Mouse (Mus musculus) ES-E14 (cell line): ENCODE measurements around the gene Uap1. TPM values are rescaled to one million over a fixed set of nuclear protein-coding genes. Genes with fewer than 3 reads are reported as not detected.

ENCODE experiments used
- DNase-seq: peaks from one replicate; pipeline ENCODE4 v3.0.0-alpha.2; 2013; ENCODE audit warnings: low read depth, low spot score
- H3K27ac ChIP-seq: 2 replicates; pipeline ENCODE4 v1.5.1; 2012; ENCODE audit warnings: low read depth, mild to moderate bottlenecking, low read length, moderate library complexity, mixed read lengths; ENCODE audit not compliant: poor library complexity, insufficient read depth, severe bottlenecking
- H3K36me3 ChIP-seq: 2 replicates; pipeline ENCODE4 v1.6.1; 2012; ENCODE audit warnings: mild to moderate bottlenecking, low read length, moderate library complexity, mixed read lengths; ENCODE audit not compliant: control insufficient read depth, poor library complexity, insufficient read depth, severe bottlenecking
- H3K4me1 ChIP-seq, 2 experiments: fragments of 150-350 bp in 1 of 2; sonication (generic) in 1 of 2; 2 replicates each; pipeline ENCODE4 v1.6.1; 2012; ENCODE audit warnings: low read length in 2 of 2, mild to moderate bottlenecking in 1 of 2, mixed read lengths in 1 of 2; ENCODE audit not compliant: control insufficient read depth in 2 of 2, insufficient read depth in 2 of 2, poor library complexity in 1 of 2
- H3K4me3 ChIP-seq, 2 experiments: fragments of 150-350 bp in 1 of 2; sonication (generic) in 1 of 2; 2 replicates each; pipeline ENCODE4 v1.5.1; 2012; ENCODE audit warnings: low read length in 2 of 2, low read depth in 1 of 2, mild to moderate bottlenecking in 1 of 2, mixed read lengths in 1 of 2; ENCODE audit not compliant: insufficient read depth in 1 of 2, poor library complexity in 1 of 2, severe bottlenecking in 1 of 2
- H3K9ac ChIP-seq: 2 replicates; pipeline ENCODE4 v1.6.1; 2012; ENCODE audit warnings: low read depth, mild to moderate bottlenecking, low read length, mixed read lengths; ENCODE audit not compliant: poor library complexity, insufficient read depth, severe bottlenecking
- H3K9me3 ChIP-seq: fragments of 150-350 bp; sonication (generic); 2 replicates; pipeline ENCODE4 v1.6.1; 2012; ENCODE audit warnings: low read depth, mild to moderate bottlenecking, low read length; ENCODE audit not compliant: control insufficient read depth, insufficient read depth
- CHD2 ChIP-seq: IDR thresholded peaks from 2 replicates; pipeline ENCODE4 v1.6.1; 2014; ENCODE audit warnings: mild to moderate bottlenecking, low read depth, low read length, inconsistent platforms
- HCFC1 ChIP-seq: IDR thresholded peaks from 2 replicates; pipeline ENCODE4 v1.6.1; 2012; ENCODE audit warnings: low read length, inconsistent platforms, borderline replicate concordance; ENCODE audit not compliant: insufficient read depth
- MAFK ChIP-seq: IDR thresholded peaks from 2 replicates; pipeline ENCODE4 v1.6.1; 2014; ENCODE audit warnings: mild to moderate bottlenecking, low read depth, low read length, inconsistent platforms; ENCODE audit not compliant: insufficient read depth
- ZC3H11A ChIP-seq: IDR thresholded peaks from 2 replicates; pipeline ENCODE4 v1.6.1; 2012; ENCODE audit warnings: low read depth, mild to moderate bottlenecking, inconsistent platforms, low read length, borderline replicate concordance
- ZNF384 ChIP-seq: IDR thresholded peaks from 2 replicates; pipeline ENCODE4 v1.6.1; 2012; ENCODE audit warnings: low read depth, low read length, inconsistent platforms
- in situ Hi-C, 2 experiments: fragments of 600-800 bp; cut with MboI; formaldehyde crosslinking; loops; one replicate each; pipeline ENCODE4 v1.15.1; 2025; ENCODE audit warnings: low sequenced_read_pairs in 2 of 2, inconsistent platforms in 1 of 2; ENCODE audit not compliant: unreplicated experiment in 2 of 2
- total RNA-seq: library from RNA; depleted of rRNA; stranded (reverse); fragments of 300-350 nt; gene quantifications from 2 replicates; pipeline ENCODE4 v1.2.3, GENCODE M21; 2012

Gene Uap1
- total RNA-seq, 1 experiment = 22.2 TPM

GRCm38 (mm10) chr1:170164053-170164614 lies 10.6 kb downstream of the Uap1 start:
- H3K27ac ChIP-seq = no peak overlapping the region
- no peak overlapping the region for H3K9ac ChIP-seq
- DNase-seq = no peak
- peaks cover 0 to 2% of the 10 kb centered on the region in 2 experiments; a peak in 1 of 4 replicates for H3K4me1 ChIP-seq
- in situ Hi-C loops = no loop called here
- peaks cover 3% of the 10 kb centered on the region; the same call in 1 of the 2 replicates for H3K36me3 ChIP-seq
- H3K9me3 ChIP-seq = no peaks in the 10 kb centered on the region
- TF ChIP-seq HCFC1 (no peak), CHD2 (no peak), ZC3H11A (no peak), MAFK (no peak), ZNF384 (no peak)
- no peak overlapping the region for H3K4me3 ChIP-seq

- no peak for TF ChIP-seq HCFC1
- TF ChIP-seq MAFK = no peak
- TF ChIP-seq ZC3H11A = no peak
- TF ChIP-seq ZNF384 = no peak
- no peak for TF ChIP-seq CHD2
- H3K36me3 ChIP-seq = peaks cover 3% of the 10 kb centered on the region; the same call in 1 of the 2 replicates
- peaks cover 0 to 2% of the 10 kb centered on the region in 2 experiments; a peak in 1 of 4 replicates for H3K4me1 ChIP-seq
- in situ Hi-C loops = no loop called here
- no peak overlapping the region for H3K27ac ChIP-seq
- H3K9ac ChIP-seq = no peak overlapping the region
- H3K9me3 ChIP-seq = no peaks in the 10 kb centered on the region
- DNase-seq = no peak
- no peak overlapping the region for H3K4me3 ChIP-seq
These were observed 11.3 kb downstream of the Uap1 start for GRCm38 (mm10) chr1:170163398-170163943.

- H3K36me3 ChIP-seq = peaks cover 3% of the 10 kb centered on the region; the same call in 1 of the 2 replicates
- H3K9ac ChIP-seq = no peak overlapping the region
- no peaks in the 10 kb centered on the region for H3K9me3 ChIP-seq
- in situ Hi-C loops = no loop called here
- peaks cover 0 to 2% of the 10 kb centered on the region in 2 experiments; a peak in 1 of 4 replicates for H3K4me1 ChIP-seq
- no peak overlapping the region for H3K4me3 ChIP-seq
- DNase-seq = no peak
- TF ChIP-seq ZNF384 = no peak
- no peak for TF ChIP-seq CHD2
- TF ChIP-seq MAFK = no peak
- no peak for TF ChIP-seq ZC3H11A
- TF ChIP-seq HCFC1 = no peak
- H3K27ac ChIP-seq = no peak overlapping the region
These were observed 12.9 kb downstream of the Uap1 start for GRCm38 (mm10) chr1:170161852-170162251.

GRCm38 (mm10) chr1:170160397-170160938 lies 14.3 kb downstream of the Uap1 start:
- H3K9me3 ChIP-seq = no peaks in the 10 kb centered on the region
- H3K4me3 ChIP-seq = no peak overlapping the region
- in situ Hi-C loops = no loop called here
- DNase-seq = no peak
- no peaks in the 10 kb centered on the region for H3K4me1 ChIP-seq
- H3K36me3 ChIP-seq = 0 out of 2 replicates have a peak, but pooled peaks cover 3% of the 10 kb centered on the region
- H3K9ac ChIP-seq = no peak overlapping the region
- no peak overlapping the region for H3K27ac ChIP-seq
- no peak for TF ChIP-seq ZC3H11A
- TF ChIP-seq MAFK = no peak
- TF ChIP-seq HCFC1 = no peak
- TF ChIP-seq CHD2 = no peak
- no peak for TF ChIP-seq ZNF384
